Mouse (Mus musculus) liver (tissue): Measurements from ENCODE around the gene AI661453.
"Not testable (repeated sequence)": the region's sequence is repeated elsewhere in the genome, so short reads cannot be mapped to it uniquely, and the experiment has no call there.

Experiments
- DNase-seq: peaks from one replicate; pipeline ENCODE4 v3.0.0-alpha.2; 2020; ENCODE audit warnings: mixed read lengths

The AI661453 gene

DNA sequence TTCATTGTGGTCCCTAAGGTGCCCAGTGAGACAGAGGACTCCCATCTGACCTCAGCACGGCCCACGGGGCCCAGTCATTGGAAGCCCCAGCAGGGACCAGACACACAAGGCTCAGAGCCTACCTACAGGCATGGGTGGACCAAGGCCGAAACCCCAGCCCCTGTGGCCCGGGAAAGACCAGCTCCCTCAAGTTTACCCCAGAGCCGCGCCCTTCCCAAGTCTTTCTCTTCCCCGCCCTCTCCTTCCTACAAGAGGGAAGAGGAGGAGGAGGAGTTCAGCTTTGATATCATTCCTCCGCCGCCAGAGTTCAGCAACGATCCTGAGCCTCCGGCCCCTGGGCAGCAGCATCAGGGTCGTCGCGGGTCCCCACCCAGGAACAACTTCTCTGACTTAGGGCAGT is 31.6 kb downstream of the AI661453 start:
- DNase-seq = no peak

- no peak for DNase-seq
Observed at GRCm38 (mm10) chr17:47468466-47468865, 32.1 kb downstream of the AI661453 start.

GRCm38 (mm10) chr17:47469642-47470041 is 33.2 kb downstream of the AI661453 start:
- no peak for DNase-seq

- DNase-seq = no peak
Observed at GRCm38 (mm10) chr17:47470121-47470520, 33.7 kb downstream of the AI661453 start.

GRCm38 (mm10) chr17:47470686-47471085 is 34.3 kb downstream of the AI661453 start:
- no peak for DNase-seq

- DNase-seq = no peak
Observed at GRCm38 (mm10) chr17:47472435-47473350, 36.3 kb downstream of the AI661453 start.

DNA sequence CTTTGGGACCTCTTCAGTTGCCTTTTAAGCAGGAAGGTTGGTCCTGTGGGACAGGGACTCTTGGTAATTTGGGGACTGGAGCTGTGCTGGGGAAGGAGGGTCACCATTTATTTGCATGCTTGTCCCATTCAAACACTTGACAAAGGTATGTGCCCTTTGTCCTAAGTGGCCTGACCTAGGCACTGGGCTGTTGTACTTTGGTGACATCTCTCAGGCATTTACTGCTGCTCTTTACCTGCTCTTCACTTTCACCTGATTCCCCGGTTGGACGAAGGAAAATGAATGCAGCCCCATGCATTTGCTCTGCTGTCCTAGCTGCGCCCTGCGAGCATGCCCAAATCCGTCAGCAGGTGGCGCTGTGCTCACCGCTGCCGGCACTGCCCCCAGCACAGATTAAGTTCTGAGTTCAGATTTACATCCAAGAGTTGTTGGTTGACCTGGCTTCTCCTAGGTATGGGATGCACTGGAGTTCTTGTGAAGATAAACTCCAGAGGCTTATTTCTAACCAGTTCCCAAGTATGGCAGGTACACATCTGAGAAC is 37.1 kb downstream of the AI661453 start:
- DNase-seq = peak; percentile 67

DNA sequence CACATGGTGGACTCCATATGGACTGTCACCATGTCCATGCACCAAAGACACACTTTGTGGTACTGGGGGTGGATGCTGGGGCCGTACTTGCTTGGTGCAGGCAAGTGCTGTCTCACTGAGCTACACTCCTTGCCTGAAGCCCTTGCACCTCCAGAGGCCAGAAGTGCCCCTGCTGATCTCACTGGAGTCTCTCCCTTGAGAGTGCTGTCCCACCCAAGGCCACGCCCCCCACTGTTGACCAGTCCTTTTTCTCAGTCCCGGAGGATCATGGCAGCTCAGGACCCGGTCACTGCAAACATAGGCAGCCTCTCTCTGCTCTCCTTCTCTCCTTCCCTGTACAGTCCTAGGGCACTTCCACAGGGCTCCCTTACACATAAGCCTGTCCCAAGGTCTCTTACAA is 37.8 kb downstream of the AI661453 start:
- DNase-seq = no peak

DNA sequence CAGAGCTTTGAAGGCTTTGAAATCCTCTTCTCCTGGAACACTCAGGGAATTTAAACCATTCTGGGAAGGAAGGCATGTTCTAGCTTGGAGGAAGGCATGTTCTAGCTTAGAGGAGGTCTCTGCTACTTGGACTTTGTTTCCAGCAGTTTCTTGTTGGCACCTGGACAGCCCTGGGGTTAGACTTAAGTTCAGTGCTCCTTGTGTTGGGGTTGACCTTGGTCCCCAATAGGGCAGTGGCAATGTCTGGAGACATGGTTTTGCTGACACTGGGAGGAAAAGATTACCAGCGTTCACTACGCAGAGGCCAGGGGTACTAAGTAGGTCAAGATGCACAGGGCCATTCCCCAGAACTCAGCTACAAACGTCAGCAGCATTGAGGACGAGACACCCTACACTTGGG is 38.8 kb downstream of the AI661453 start:
- DNase-seq = no peak

- peak; percentile 61 for DNase-seq
Observed at GRCm38 (mm10) chr17:47475714-47476113, 39.3 kb downstream of the AI661453 start.

GRCm38 (mm10) chr17:47479887-47480286 is 43.5 kb downstream of the AI661453 start:
- DNase-seq = no peak

- DNase-seq = peak; percentile 84
Observed at GRCm38 (mm10) chr17:47482401-47482800, 46.0 kb downstream of the AI661453 start.

GRCm38 (mm10) chr17:47484241-47484921 is 48.0 kb downstream of the AI661453 start:
- DNase-seq = peak; percentile 59

- peak; percentile 62 for DNase-seq
Observed at GRCm38 (mm10) chr17:47484993-47485392, 48.6 kb downstream of the AI661453 start.

GRCm38 (mm10) chr17:47485791-47486190 is 49.4 kb downstream of the AI661453 start:
- no peak for DNase-seq

DNA sequence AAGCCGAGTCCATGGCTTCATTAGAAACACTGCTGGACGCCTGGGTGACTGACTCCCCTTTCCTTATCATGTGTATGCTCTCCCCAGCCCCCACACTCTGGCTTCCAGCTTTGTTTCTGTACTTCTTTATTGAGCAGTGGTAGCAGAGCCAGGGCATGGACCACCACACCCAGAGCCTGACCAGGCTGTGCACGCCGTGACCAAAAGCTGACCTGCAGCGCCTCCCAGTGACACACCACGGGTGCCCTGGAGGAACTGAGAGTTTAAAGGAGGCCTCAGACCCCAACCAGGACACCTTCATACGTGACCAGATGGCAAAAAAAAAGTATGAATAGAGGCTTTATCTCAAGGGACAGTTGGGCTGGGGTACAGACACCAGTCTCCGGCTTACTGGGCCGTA is 54.4 kb downstream of the AI661453 start:
- DNase-seq = no peak

DNA sequence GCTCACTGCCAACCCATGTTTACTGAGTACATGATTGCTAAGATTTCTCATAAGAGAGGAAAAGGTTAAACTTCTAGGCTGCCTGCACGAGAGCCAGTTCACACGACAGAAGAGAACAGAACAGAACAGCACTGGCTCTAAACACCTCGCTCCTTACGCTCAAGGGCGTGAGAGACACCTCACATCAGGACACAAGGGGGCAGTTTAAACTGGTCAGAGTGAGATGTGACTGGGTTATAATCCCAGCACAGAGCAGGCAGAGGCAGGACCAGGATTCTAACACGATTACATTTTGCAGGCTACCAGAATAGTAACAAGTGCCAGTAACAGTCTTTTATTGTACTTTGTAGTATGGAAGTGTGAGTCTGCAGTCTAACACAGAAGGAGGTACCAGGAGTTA is 56.3 kb downstream of the AI661453 start:
- no peak for DNase-seq

- no peak for DNase-seq
Observed at GRCm38 (mm10) chr17:47493653-47494052, 57.2 kb downstream of the AI661453 start.

DNA sequence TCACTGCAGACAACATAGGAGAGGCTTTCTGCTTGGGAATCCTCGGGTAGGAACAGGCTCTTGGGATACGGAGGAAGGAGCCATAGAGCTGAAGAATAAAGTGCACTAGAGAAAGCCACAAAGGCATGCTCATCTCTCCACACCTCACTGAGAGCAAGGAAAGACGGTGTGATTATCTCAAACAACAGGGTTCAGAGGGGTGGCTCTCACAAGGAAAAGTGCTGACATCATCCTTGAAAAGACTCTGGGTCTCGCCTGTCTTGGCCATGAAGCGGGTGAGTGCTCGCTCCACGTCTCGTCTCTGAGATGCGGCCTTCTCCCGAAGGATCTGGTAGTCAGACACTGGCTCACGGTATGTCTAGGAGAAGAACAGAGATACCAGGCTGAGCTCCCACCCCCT is 57.7 kb downstream of the AI661453 start:
- DNase-seq = peak; percentile 30

GRCm38 (mm10) chr17:47501531-47501930 is 65.1 kb downstream of the AI661453 start:
- no peak for DNase-seq

DNA sequence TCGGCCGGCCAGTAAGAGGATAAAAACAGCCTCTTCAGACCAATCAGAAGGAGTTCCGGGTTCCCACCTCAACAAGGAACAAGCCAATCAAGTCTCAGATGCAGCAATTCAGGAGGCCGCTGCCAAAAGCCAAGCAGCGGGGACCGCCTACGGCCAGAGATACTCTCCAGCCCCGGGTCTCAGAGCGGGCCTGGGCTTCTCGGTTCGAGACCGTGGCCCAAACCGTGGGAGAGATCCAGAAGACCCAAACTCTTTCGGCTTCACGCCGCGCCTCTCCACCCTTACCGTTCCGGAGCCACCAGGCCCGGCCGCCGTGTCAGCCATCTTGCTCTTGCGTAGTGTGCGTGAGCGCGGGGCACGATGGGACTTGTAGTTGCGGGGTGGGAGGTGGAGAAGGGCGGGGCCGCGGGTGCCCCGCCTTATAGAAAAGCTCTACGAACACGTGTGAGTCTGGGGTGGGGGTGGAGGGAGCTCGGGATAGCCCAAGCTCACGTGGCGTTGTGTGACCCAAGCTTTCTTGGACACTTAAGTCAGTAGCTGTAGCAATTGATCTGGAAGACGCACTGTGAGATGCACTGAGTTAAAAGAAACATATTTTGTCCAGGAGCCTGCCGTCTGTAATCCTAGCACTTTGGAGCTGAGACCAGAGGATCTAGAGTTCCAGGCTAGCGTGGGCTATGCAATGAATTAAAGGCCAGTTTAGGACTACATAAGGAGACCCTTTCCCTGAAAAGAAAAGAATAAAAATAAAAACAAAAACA is 65.7 kb downstream of the AI661453 start, which contains the start of gene Taf8:
Gene Taf8 (minus strand): TSS at position 347 of the 761 bp plus-strand sequence.
- DNase-seq = peak; percentile 96

DNA sequence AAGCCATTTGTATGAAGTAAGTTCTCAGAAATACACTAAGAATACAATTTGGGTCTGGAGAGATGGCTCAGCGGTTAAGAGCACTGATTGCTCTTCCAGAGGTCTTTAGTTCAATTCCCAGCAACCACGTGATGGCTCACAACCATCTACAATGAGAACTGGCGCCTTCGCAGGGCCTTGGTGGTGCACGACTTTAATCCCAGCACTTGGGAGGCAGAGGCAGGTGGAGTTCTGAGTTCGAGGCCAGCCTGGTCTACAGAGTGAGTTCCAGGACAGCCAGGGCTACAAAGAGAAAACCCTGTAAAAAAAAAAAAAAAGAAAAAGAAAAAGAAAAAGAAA is 66.3 kb downstream of the AI661453 start:
- DNase-seq = not testable (repeated sequence)

GRCm38 (mm10) chr17:47503689-47504088 is 67.3 kb downstream of the AI661453 start:
- DNase-seq = no peak
